Mouse (Mus musculus): Measurements from ENCODE around the gene Gm21988.

Gene Gm21988

DNA sequence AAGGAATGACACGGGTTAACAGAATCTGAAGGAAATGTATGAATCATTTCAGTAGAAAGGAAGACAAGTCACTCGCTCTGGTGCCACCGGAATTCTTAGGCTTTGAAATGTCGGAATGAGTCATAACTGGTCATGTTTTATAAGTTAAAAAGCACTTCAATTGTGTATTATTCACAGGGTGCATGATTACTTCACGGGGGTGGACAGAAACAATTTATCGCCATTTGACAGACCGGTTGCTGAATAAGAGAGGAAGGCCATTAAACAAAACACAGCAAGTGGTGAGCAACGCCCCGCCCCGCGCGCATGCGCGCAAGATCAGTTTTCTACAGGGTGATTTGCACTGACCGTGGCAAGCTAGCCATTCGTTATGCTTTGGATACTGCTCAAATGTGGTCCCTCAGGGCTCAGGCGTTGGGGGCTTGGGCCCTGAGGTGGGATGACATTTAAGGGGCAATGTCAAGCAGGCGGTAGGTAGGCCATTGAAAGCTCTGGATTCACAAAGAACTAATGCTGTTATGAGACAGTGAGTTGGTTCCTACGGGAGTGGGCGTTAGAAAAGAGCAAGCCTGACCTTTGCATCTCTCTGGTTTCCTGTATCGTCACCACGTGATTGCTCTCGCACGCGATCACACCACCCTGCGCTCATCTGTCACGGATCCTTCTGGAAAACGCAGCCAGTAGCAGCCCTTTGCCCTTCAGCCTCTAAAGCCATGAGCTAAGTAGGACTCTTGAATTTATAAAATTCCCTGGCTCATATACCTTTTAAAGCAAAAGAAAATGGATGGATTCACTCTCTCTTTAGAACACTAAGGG, 50.1 kb downstream of the Gm21988 start:
- DNase-seq (ENCODE audit: extremely low read depth, low read depth): no peak

All from MEL-GATA-1-ER (cell line).